Mouse (Mus musculus): ENCODE results near the gene Arnt2.

Gene Arnt2

DNA sequence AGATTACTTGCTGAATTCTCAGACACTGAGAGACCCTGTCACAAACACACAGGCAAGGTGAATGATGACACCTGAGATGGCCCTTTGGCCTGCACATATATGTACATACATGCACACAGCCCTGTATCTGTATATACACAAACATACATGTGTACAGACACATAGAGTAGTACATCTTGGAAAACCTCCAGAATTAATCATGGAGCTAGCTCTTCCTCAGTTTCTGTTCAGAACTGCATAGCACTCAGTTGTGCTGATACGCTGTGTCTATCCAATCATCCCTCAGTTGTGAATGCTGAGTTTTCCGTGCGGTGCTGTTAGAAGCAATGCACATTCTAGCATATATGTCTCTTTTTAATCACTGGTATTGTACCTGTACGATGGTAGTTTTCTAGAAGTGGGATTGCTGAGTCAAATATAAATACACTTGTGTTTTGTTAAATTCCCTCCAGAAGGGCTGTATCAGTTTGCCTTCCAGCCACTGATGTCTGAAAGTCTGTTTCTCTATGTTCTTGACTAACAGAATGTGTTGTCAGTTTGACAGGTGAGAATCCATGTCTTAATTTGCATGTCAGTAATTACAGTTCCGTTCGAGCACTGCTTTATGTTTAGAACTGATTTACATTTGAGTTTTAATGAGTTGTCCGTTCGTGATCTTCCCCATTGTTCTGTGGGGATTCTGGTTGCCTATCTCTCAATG is 123.3 kb downstream of the Arnt2 start:
- ATAC-seq (ENCODE audit: low TSS enrichment): no peak

- ATAC-seq (ENCODE audit: low TSS enrichment): peak; percentile 25; the same call in 1 of the 2 replicates
Measured at GRCm38 (mm10) chr7:84285790-84286189, 124.2 kb downstream of the Arnt2 start.

- peak; percentile 65 for ATAC-seq (ENCODE audit: low TSS enrichment)
Measured at GRCm38 (mm10) chr7:84284974-84285373, 125.0 kb downstream of the Arnt2 start.

- ATAC-seq (ENCODE audit: low TSS enrichment): peak; percentile 45
Measured at GRCm38 (mm10) chr7:84282231-84282630, 127.7 kb downstream of the Arnt2 start.

- ATAC-seq (ENCODE audit: low TSS enrichment): no peak
Measured at GRCm38 (mm10) chr7:84279231-84279630, 130.7 kb downstream of the Arnt2 start.

DNA sequence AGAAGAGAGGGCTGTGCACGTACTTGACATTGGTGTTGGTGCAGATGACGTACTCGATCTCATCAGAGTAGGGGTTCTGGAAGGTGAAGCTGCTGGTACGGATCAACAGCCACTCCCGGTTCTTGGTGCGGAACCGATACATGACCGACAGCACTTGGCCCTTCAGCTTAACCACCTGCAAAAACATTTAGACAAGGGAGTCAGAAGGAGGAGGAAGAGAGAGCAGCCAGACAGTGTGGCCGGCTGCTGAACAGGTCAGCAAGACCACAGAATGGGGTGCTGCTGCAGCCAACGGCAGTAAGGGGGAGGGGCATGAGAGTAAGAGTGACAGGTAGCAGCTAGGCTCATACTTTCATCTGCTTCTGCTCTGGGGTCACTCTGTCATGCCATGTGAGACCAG is 134.7 kb downstream of the Arnt2 start:
- no peak for ATAC-seq (ENCODE audit: low TSS enrichment)

GRCm38 (mm10) chr7:84273930-84274329 is 136.0 kb downstream of the Arnt2 start:
- ATAC-seq (ENCODE audit: low TSS enrichment): no peak

DNA sequence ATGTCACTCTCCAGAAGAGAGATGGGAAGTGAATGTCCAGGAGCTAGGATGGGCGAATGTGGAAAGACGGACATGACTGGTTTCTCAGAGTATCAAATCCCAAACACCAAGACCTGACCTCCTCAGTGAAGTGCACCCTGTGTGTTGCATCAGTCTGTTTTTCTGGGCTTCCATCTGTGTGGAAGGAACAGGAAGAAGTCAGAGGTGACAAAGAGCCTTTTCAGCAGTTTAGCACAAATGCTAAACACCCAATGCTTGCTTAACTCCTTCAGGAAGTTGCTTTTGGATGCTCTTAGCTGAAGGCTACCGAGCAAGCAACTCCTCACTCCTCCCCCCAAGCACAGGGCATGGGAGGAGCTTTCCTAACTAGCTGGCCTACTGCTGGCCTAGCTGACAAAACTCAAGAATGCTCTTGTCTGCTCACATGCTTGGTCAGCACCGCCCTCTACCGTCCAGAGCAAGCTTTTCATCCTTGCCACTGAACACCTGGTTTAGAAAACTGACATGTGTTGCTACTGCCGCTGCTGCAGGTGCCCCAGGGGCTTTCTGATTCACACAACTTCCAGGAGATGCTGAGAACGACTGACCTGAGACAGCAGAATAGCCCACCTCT is 137.7 kb downstream of the Arnt2 start:
- ATAC-seq (ENCODE audit: low TSS enrichment): peak; percentile 86

GRCm38 (mm10) chr7:84271429-84271828 is 138.5 kb downstream of the Arnt2 start:
- no peak for ATAC-seq (ENCODE audit: low TSS enrichment)

- ATAC-seq (ENCODE audit: low TSS enrichment): no peak
Measured at GRCm38 (mm10) chr7:84263466-84263865, 146.5 kb downstream of the Arnt2 start.

DNA sequence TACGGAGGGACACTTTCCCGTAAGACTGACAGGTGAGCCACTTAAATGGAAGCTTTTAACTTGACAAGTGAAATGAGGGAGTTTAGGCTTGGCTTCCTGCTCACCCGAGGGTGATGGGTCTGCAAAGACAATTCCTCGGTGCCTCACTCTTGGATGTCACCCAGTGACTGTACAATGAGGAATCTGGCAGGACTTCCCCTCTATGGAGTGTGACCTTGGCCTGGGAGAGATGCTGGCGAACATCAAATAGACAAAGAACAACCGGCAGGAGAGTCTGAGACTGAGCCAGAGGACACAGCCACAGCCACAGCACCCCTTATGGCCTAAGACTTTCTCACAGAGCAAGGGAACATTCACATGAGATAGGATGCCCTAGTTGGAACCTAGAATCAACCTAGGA is 148.6 kb downstream of the Arnt2 start:
- no peak for ATAC-seq (ENCODE audit: low TSS enrichment)

- ATAC-seq (ENCODE audit: low TSS enrichment): no peak
Measured at GRCm38 (mm10) chr7:84260401-84260800, 149.6 kb downstream of the Arnt2 start.

DNA sequence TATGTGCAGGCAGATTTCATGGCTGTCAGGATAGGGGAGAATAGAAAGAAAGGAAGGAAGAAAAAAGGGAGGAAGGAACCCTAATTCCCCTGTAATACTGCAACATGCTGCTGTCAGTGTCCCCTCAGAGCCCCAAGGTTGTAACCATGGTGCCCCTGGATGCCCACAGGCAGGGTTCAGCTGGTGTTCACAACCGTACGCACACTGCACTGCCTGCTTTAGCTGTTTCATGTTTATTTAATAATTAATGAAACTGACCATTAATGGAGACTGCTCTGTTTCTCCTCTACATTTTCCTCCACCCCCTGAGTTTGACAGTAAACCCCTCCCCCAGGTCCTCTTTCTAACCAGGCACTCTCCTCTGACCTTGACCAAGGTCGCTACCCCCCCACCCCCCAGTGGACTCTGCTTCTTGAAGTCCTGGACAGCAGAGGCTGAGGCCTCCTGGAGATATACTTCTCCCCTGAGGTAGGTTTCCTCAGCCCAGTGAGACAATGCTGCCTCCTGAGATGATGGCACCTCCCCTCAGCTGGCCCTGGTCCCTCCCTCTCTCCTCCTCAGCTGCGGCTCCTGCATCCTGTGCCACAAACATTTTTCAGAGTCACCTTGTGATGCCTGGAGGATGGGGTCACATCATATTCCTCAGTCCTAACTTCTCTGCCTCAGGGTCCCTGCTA is 150.5 kb downstream of the Arnt2 start:
- no peak for ATAC-seq (ENCODE audit: low TSS enrichment)

- no peak for ATAC-seq (ENCODE audit: low TSS enrichment)
Measured at GRCm38 (mm10) chr7:84256661-84257060, 153.3 kb downstream of the Arnt2 start.

- no peak for ATAC-seq (ENCODE audit: low TSS enrichment)
Measured at GRCm38 (mm10) chr7:84256245-84256644, 153.7 kb downstream of the Arnt2 start.

GRCm38 (mm10) chr7:84254916-84255315 is 155.1 kb downstream of the Arnt2 start:
- ATAC-seq (ENCODE audit: low TSS enrichment): no peak

GRCm38 (mm10) chr7:84254311-84254710 is 155.7 kb downstream of the Arnt2 start:
- ATAC-seq (ENCODE audit: low TSS enrichment): no peak

- no peak for ATAC-seq (ENCODE audit: low TSS enrichment)
Measured at GRCm38 (mm10) chr7:84251667-84252066, 158.3 kb downstream of the Arnt2 start.

GRCm38 (mm10) chr7:84250736-84251135 is 159.2 kb downstream of the Arnt2 start:
- no peak for ATAC-seq (ENCODE audit: low TSS enrichment)

- no peak for ATAC-seq (ENCODE audit: low TSS enrichment)
Measured at GRCm38 (mm10) chr7:84249951-84250350, 160.0 kb downstream of the Arnt2 start.

DNA sequence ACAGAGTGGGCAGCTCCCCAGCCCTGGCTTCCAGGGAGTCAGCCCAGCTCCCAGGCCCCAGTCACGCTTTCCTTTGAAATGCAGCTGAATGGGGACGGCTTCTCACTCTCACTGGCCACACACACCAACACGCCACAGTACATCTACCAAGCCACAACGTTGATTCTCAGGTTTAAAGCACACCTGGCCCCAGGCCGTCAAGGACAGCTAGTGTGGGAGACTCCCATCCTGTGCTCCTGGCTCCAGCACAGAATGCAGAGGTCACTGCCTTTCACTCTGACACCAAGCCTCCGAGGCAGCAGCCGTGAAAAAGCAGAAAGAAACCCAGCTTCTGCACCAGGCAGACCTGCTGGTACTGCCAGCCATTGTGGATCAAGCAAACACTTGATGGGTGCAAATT is 160.6 kb downstream of the Arnt2 start:
- ATAC-seq (ENCODE audit: low TSS enrichment): no peak

- no peak for ATAC-seq (ENCODE audit: low TSS enrichment)
Measured at GRCm38 (mm10) chr7:84247960-84248665, 161.9 kb downstream of the Arnt2 start.
